Mouse (Mus musculus) lung, adult 2 months (tissue): ENCODE data around the gene Myh9.

Experiments
- CTCF ChIP-seq: fragments of 200-500 bp; IDR thresholded peaks from 2 replicates; pipeline ENCODE4 v1.5.1; 2011; ENCODE audit warnings: mild to moderate bottlenecking, low read length, control low read depth; ENCODE audit not compliant: insufficient read depth
- POLR2A ChIP-seq: fragments of 200-500 bp; IDR thresholded peaks from 2 replicates; pipeline ENCODE4 v1.6.1; 2011; ENCODE audit warnings: low read depth, mild to moderate bottlenecking, control low read depth, low read length, borderline replicate concordance; ENCODE audit errors: extremely low read depth

- TF ChIP-seq CTCF (no peak), POLR2A (0 out of 2 replicates have a peak, but pooled peaks have one; percentile 1)
Measured at GRCm38 (mm10) chr15:77882797-77883696, 41.1 kb upstream of the Myh9 start.
